ENCODE assay signal across 8 mouse cellular contexts in genomic region chr5:27792173-27792470, GRCm38 (mm10). TPM values are rescaled to one million over a fixed set of nuclear protein-coding genes. Genes with fewer than 3 reads are reported as not detected.
DNase-seq lines count a peak whose midpoint lies in the region; ATAC-seq and TF ChIP-seq lines count a peak whose summit lies in the region.

No protein-coding gene starts in this region.

- DNase-seq in heart, adult 2 months: no peak
- DNase-seq in heart, postnatal 10 days: no peak
- no peak for DNase-seq in forebrain, embryonic 14.5 days (ENCODE audit: low spot score)
- no peak for DNase-seq in adrenal gland, postnatal 10 days
- DNase-seq in cerebellum, adult 8-10 months: no peak
- DNase-seq in thymus, postnatal 0 days (ENCODE audit: low spot score): no peak

- H3K9me3 ChIP-seq in forebrain, embryonic 14.5 days (replicated peaks; ENCODE audit: control insufficient read depth, low read length): no peaks in the 10 kb centered on the region
- H3K9me3 ChIP-seq in liver, embryonic 15.5 days (replicated peaks): no peaks in the 10 kb centered on the region

- WGBS in heart, adult 2 months: 16% methylated on average over 8 of the region's 8 CpGs
- WGBS in forebrain, embryonic 14.5 days: 20% methylated on average over 8 of the region's 8 CpGs
- 5% methylated on average over 8 of the region's 8 CpGs for WGBS in liver, embryonic 15.5 days (ENCODE audit: insufficient replicate concordance)

- peaks cover 29% of the 10 kb centered on the region for H3K79me3 ChIP-seq in C2C12 (ENCODE audit: low read depth)

- peak overlapping the region; percentile 71 for H3K9ac ChIP-seq in heart, adult 2 months (ENCODE audit: low read depth, low read length)
- peak overlapping the region; percentile 81 for H3K9ac ChIP-seq in forebrain, embryonic 14.5 days (ENCODE audit: low read length)
- peak overlapping the region; percentile 96 for H3K9ac ChIP-seq in liver, embryonic 15.5 days

- no peaks in the 10 kb centered on the region for H3K79me2 ChIP-seq in heart, adult 2 months (replicated peaks; ENCODE audit: control insufficient read depth, insufficient read depth, low read length)
- H3K79me2 ChIP-seq in C2C12 (ENCODE audit: control insufficient read depth, insufficient read depth): peaks cover 40% of the 10 kb centered on the region

- no peak for TF ChIP-seq POLR2A in heart, adult 2 months (IDR thresholded peaks at IDR 0.05; ENCODE audit: insufficient read depth, low read depth, low read length)

- peak overlapping the region; percentile 56 for H3ac ChIP-seq in C2C12 (ENCODE audit: control insufficient read depth, insufficient read length, low read depth)

- H3K4me1 ChIP-seq in heart, adult 2 months (ENCODE audit: control insufficient read depth, insufficient read depth, low read length): peaks cover 10% of the 10 kb centered on the region
- H3K4me1 ChIP-seq in forebrain, embryonic 14.5 days (ENCODE audit: control insufficient read depth, insufficient read depth, low read length): peaks cover 10% of the 10 kb centered on the region
- H3K4me1 ChIP-seq in liver, embryonic 15.5 days (replicated peaks): peaks cover 33% of the 10 kb centered on the region

- no peak for TF ChIP-seq CTCF in heart, adult 2 months (IDR thresholded peaks at IDR 0.05)
- TF ChIP-seq CTCF in C2C12 (IDR thresholded peaks at IDR 0.05; ENCODE audit: control insufficient read depth, insufficient read depth, insufficient read length): no peak

- peak overlapping the region; percentile 97 for H3K27ac ChIP-seq in heart, adult 2 months
- peak overlapping the region; percentile 93 for H3K27ac ChIP-seq in forebrain, embryonic 14.5 days (ENCODE audit: low read depth, low read length)
- peak overlapping the region; percentile 89 for H3K27ac ChIP-seq in liver, embryonic 15.5 days (replicated peaks)

- no peak for TF ChIP-seq EP300 in heart, adult 2 months (IDR thresholded peaks at IDR 0.05; ENCODE audit: insufficient read depth, low read depth, low read length)

- peak overlapping the region; percentile 78 for H3K4me2 ChIP-seq in forebrain, embryonic 14.5 days (ENCODE audit: low read length)
- H3K4me2 ChIP-seq in liver, embryonic 15.5 days: peak overlapping the region; percentile 80

- intact Hi-C loops in heart, adult 2 months (cut with DNase I): loop anchor here (5.0 to 10.0 kb wide), 2 partner anchors 280 to 523 kb away; partner anchors contain the start of genes Insig1 and Rbm33
- intact Hi-C loops in heart, postnatal 10 days (cut with DNase I): loop anchor here (5.0 kb wide), 1 partner anchor 300 kb away; no protein-coding TSS in a partner anchor

- no peak for ATAC-seq in forebrain, embryonic 14.5 days
- ATAC-seq in liver, embryonic 15.5 days (ENCODE audit: insufficient read depth): no peak

- H3K27me3 ChIP-seq in heart, adult 2 months (ENCODE audit: control insufficient read depth, insufficient read depth, low read length): no peaks in the 10 kb centered on the region
- no peaks in the 10 kb centered on the region for H3K27me3 ChIP-seq in C2C12 (ENCODE audit: control insufficient read depth, insufficient read depth, insufficient read length)
- H3K27me3 ChIP-seq in forebrain, embryonic 14.5 days (replicated peaks; ENCODE audit: control insufficient read depth, insufficient read depth, low read length): no peaks in the 10 kb centered on the region
- no peaks in the 10 kb centered on the region for H3K27me3 ChIP-seq in liver, embryonic 15.5 days

- no peaks in the 10 kb centered on the region for H3K36me3 ChIP-seq in heart, adult 2 months (ENCODE audit: control insufficient read depth, insufficient read depth, low read length)
- H3K36me3 ChIP-seq in C2C12 (ENCODE audit: control insufficient read depth, insufficient read depth): peaks cover 22% of the 10 kb centered on the region
- peaks cover 15% of the 10 kb centered on the region for H3K36me3 ChIP-seq in forebrain, embryonic 14.5 days (ENCODE audit: control insufficient read depth, insufficient read depth, low read length)
- H3K36me3 ChIP-seq in liver, embryonic 15.5 days (replicated peaks): peaks cover 27% of the 10 kb centered on the region

- H3K4me3 ChIP-seq in heart, adult 2 months: peak overlapping the region; percentile 65
- peak overlapping the region; percentile 66 for H3K4me3 ChIP-seq in C2C12 (ENCODE audit: insufficient read depth, poor library complexity, severe bottlenecking)
- peak overlapping the region; percentile 75 for H3K4me3 ChIP-seq in forebrain, embryonic 14.5 days (ENCODE audit: low read depth, low read length)
- peak overlapping the region; percentile 98 for H3K4me3 ChIP-seq in liver, embryonic 15.5 days (replicated peaks)

TF ChIP-seq in C2C12, 6 proteins besides CTCF, POLR2A, EP300 and RAD21:
- TF ChIP-seq MYOD1 (IDR thresholded peaks at IDR 0.05; ENCODE audit: control insufficient read depth, insufficient read length, low read depth) (no peak), USF1 (IDR thresholded peaks at IDR 0.05; ENCODE audit: low read depth) (no peak), MAX (IDR thresholded peaks at IDR 0.05) (no peak), MYOG (IDR thresholded peaks at IDR 0.05; ENCODE audit: control insufficient read depth, extremely low read depth, insufficient read length) (no peak), CEBPB (IDR thresholded peaks at IDR 0.05; ENCODE audit: low read depth) (no peak), FOSL1 (IDR thresholded peaks at IDR 0.05; ENCODE audit: insufficient read depth, low read length, poor library complexity, severe bottlenecking) (no peak)

RNA-seq across cellular contexts. Expression of gene Paxip1, which starts 0.6 kb away (rescaled TPM):
- total RNA-seq in heart, adult 2 months (2021): 10 to 100 TPM; 14.6 to 18.8 TPM
- 11.5 and 12.2 TPM in 2 replicates for polyA plus RNA-seq in heart, adult 2 months (2012; rRNA removed)
- total RNA-seq in heart, postnatal 10 days (2021): 10 to 100 TPM; 20.3 to 20.4 TPM
- polyA plus RNA-seq in C2C12 (2012; fragmentation: generic; extraction: Trizol): 17.4 TPM
- 28.7 and 31.7 TPM in 2 replicates for polyA plus RNA-seq in forebrain, embryonic 14.5 days (2014; fragmentation: Nextera tagmentation; extraction: Ambion mirVana)
- 18.5 and 19.8 TPM in 2 replicates for polyA plus RNA-seq in liver, embryonic 15.5 days (2015; fragmentation: Nextera tagmentation; extraction: Ambion mirVana)
- total RNA-seq in adrenal gland, postnatal 10 days (2021): 10 to 100 TPM; 25.7 to 30.8 TPM
- polyA plus RNA-seq in thymus, postnatal 0 days (2015; fragmentation: Nextera tagmentation; extraction: Ambion mirVana): 20.4 and 23.4 TPM in 2 replicates

RNA-seq across cellular contexts. Expression of gene Htr5a, which starts 49.8 kb away (rescaled TPM):
- total RNA-seq in heart, adult 2 months (2021): not detected
- polyA plus RNA-seq in heart, adult 2 months (2012; rRNA removed): not detected in 2 replicates
- not detected for total RNA-seq in heart, postnatal 10 days (2021)
- polyA plus RNA-seq in C2C12 (2012; fragmentation: generic; extraction: Trizol): not detected
- polyA plus RNA-seq in forebrain, embryonic 14.5 days (2014; fragmentation: Nextera tagmentation; extraction: Ambion mirVana): 0.71 and 0.77 TPM in 2 replicates
- polyA plus RNA-seq in liver, embryonic 15.5 days (2015; fragmentation: Nextera tagmentation; extraction: Ambion mirVana): not detected in 2 replicates
- total RNA-seq in adrenal gland, postnatal 10 days (2021): not detected
- not detected in 2 replicates for polyA plus RNA-seq in thymus, postnatal 0 days (2015; fragmentation: Nextera tagmentation; extraction: Ambion mirVana)
